Mouse (Mus musculus): ENCODE measurements around the gene Sv2c. TPM values are rescaled to one million over a fixed set of nuclear protein-coding genes. Genes with fewer than 3 reads are reported as not detected.
A peak's percentile ranks its signal among the peaks of the same experiment; 100 is the strongest.

The Sv2c gene
- total and polyA plus RNA-seq, 3 experiments = 0.12 to 1.1 (median 0.89) TPM

GRCm38 (mm10) chr13:96052755-96053154, 79.6 kb downstream of the Sv2c start:
- no peak for DNase-seq

GRCm38 (mm10) chr13:96045396-96045795, 87.0 kb downstream of the Sv2c start:
- DNase-seq = no peak

- DNase-seq = no peak
Observed at GRCm38 (mm10) chr13:96040275-96041042, 91.9 kb downstream of the Sv2c start.

- DNase-seq = peak; percentile 55
Observed at GRCm38 (mm10) chr13:96039536-96039935, 92.8 kb downstream of the Sv2c start.

GRCm38 (mm10) chr13:96030368-96031223, 101.8 kb downstream of the Sv2c start:
- peak; percentile 40 for DNase-seq

- no peak for DNase-seq
Observed at GRCm38 (mm10) chr13:96023858-96024257, 108.5 kb downstream of the Sv2c start.

GRCm38 (mm10) chr13:96015516-96015915, 116.9 kb downstream of the Sv2c start:
- DNase-seq = peak; percentile 13

GRCm38 (mm10) chr13:96010861-96011511, 121.4 kb downstream of the Sv2c start:
- DNase-seq = peak; percentile 81

GRCm38 (mm10) chr13:96008975-96009374, 123.4 kb downstream of the Sv2c start:
- no peak for DNase-seq

GRCm38 (mm10) chr13:96008154-96008553, 124.2 kb downstream of the Sv2c start:
- DNase-seq = no peak

GRCm38 (mm10) chr13:96003539-96003938, 128.8 kb downstream of the Sv2c start:
- no peak for DNase-seq

GRCm38 (mm10) chr13:96002475-96002874, 129.9 kb downstream of the Sv2c start:
- DNase-seq = no peak

GRCm38 (mm10) chr13:95999396-95999795, 133.0 kb downstream of the Sv2c start:
- no peak for DNase-seq

- no peak for DNase-seq
Observed at GRCm38 (mm10) chr13:95997294-95997693, 135.1 kb downstream of the Sv2c start.

- DNase-seq = peak; percentile 54
Observed at GRCm38 (mm10) chr13:95994705-95995703, 137.4 kb downstream of the Sv2c start.

GRCm38 (mm10) chr13:95988181-95988580, 144.2 kb downstream of the Sv2c start:
- DNase-seq = peak; percentile 47

GRCm38 (mm10) chr13:95987147-95987546, 145.2 kb downstream of the Sv2c start:
- no peak for DNase-seq

- peak; percentile 29 for DNase-seq
Observed at GRCm38 (mm10) chr13:95986375-95986774, 146.0 kb downstream of the Sv2c start.

GRCm38 (mm10) chr13:95975225-95975624, 157.2 kb downstream of the Sv2c start:
- no peak for DNase-seq

GRCm38 (mm10) chr13:95974106-95974505, 158.3 kb downstream of the Sv2c start:
- no peak for DNase-seq

- DNase-seq = peak; percentile 88
Observed at GRCm38 (mm10) chr13:95973368-95973958, 158.9 kb downstream of the Sv2c start.
